Mouse (Mus musculus) spleen, adult 2 months (tissue): ENCODE measurements around the gene Mybpc2. TPM values are rescaled to one million over a fixed set of nuclear protein-coding genes. Genes with fewer than 3 reads are reported as not detected.

Source experiments
- DNase-seq, 2 experiments: peaks; one replicate each; pipeline versions ENCODE4 v3.0.0 to v3.0.0-alpha.2; 2012 to 2021; ENCODE audit warnings: low spot score in 2 of 2, low read depth in 1 of 2
- H3K27ac ChIP-seq: fragments of 200-500 bp; 2 replicates; pipeline ENCODE4 v1.5.1; 2012; ENCODE audit warnings: low read length, inconsistent platforms; ENCODE audit not compliant: insufficient read depth
- H3K27me3 ChIP-seq: fragments of 200-500 bp; 2 replicates; pipeline ENCODE4 v1.6.1; 2012; ENCODE audit warnings: mild to moderate bottlenecking, moderate library complexity, low read length, inconsistent platforms; ENCODE audit not compliant: control insufficient read depth, insufficient read depth
- H3K36me3 ChIP-seq: fragments of 200-500 bp; 2 replicates; pipeline ENCODE4 v1.6.1; 2012; ENCODE audit warnings: mild to moderate bottlenecking, low read length, inconsistent platforms; ENCODE audit not compliant: control insufficient read depth, insufficient read depth
- H3K4me1 ChIP-seq: fragments of 200-500 bp; 2 replicates; pipeline ENCODE4 v1.6.1; 2011; ENCODE audit warnings: inconsistent platforms; ENCODE audit not compliant: control insufficient read depth, insufficient read depth, insufficient read length
- H3K4me3 ChIP-seq: fragments of 200-500 bp; 2 replicates; pipeline ENCODE4 v1.5.1; 2011; ENCODE audit warnings: mild to moderate bottlenecking, inconsistent platforms; ENCODE audit not compliant: insufficient read depth, insufficient read length; ENCODE audit errors: extremely low read depth
- CTCF ChIP-seq: fragments of 200-500 bp; IDR thresholded peaks from 2 replicates; pipeline ENCODE4 v1.5.1; 2011; ENCODE audit warnings: mild to moderate bottlenecking, inconsistent platforms; ENCODE audit not compliant: insufficient read depth, insufficient read length, insufficient replicate concordance; ENCODE audit errors: extremely low read depth
- POLR2A ChIP-seq: fragments of 200-500 bp; IDR thresholded peaks from 2 replicates; pipeline ENCODE4 v1.6.1; 2011; ENCODE audit warnings: low read depth, low read length, inconsistent platforms
- WGBS: fragments of 180-500 bp; shearing (Covaris S2); methylation state at CpG from one replicate; pipeline ENCODE4 v1.1.7; 2018; 5-methylcytosine and 5-hydroxymethylcytosine counted together
- polyA plus RNA-seq: library from polyadenylated mRNA; depleted of rRNA; stranded (reverse); fragments of >200 nt; gene quantifications from 2 replicates; pipeline ENCODE4 v1.2.3, GENCODE M21; 2012

The Mybpc2 gene
- polyA plus RNA-seq, 1 experiment: 1.4 TPM

- Histone ChIP-seq H3K4me1 (no peaks in the 10 kb centered on the region; the same call in 1 of the 2 replicates), H3K27ac (no peak overlapping the region), H3K27me3 (no peaks in the 10 kb centered on the region), H3K4me3 (no peak overlapping the region), H3K36me3 (peaks cover 38% of the 10 kb centered on the region)
- TF ChIP-seq POLR2A: no peak
- DNase-seq: no peak
- 98% methylated on average over 5 of the region's 5 CpGs for WGBS
Measured at GRCm38 (mm10) chr7:44491391-44491790, 33.1 kb downstream of the Mybpc2 start.

- Histone ChIP-seq H3K27me3 (no peaks in the 10 kb centered on the region), H3K36me3 (peaks cover 38% of the 10 kb centered on the region), H3K27ac (no peak overlapping the region), H3K4me1 (no peaks in the 10 kb centered on the region), H3K4me3 (no peak overlapping the region)
- DNase-seq: peak in 1 of 2 experiments; percentile 2
- 61% methylated on average over 4 of the region's 4 CpGs for WGBS
- TF ChIP-seq CTCF (no peak), POLR2A (no peak)
Measured at GRCm38 (mm10) chr7:44490281-44490680, 34.2 kb downstream of the Mybpc2 start.

- TF ChIP-seq CTCF (no peak), POLR2A (no peak)
- H3K27ac ChIP-seq: no peak overlapping the region
- H3K27me3 ChIP-seq: no peaks in the 10 kb centered on the region
- 87% methylated on average over 8 of the region's 8 CpGs for WGBS
- H3K36me3 ChIP-seq: peaks cover 37% of the 10 kb centered on the region
- DNase-seq: peak in 1 of 2 experiments; percentile 3
- no peak overlapping the region for H3K4me3 ChIP-seq
- no peaks in the 10 kb centered on the region for H3K4me1 ChIP-seq
Measured at GRCm38 (mm10) chr7:44488545-44488944, 35.9 kb downstream of the Mybpc2 start.

- no peak for TF ChIP-seq POLR2A
- no peak for TF ChIP-seq CTCF
- H3K27ac ChIP-seq: no peak overlapping the region
- no peaks in the 10 kb centered on the region for H3K4me1 ChIP-seq
- WGBS: 95% methylated on average over 7 of the region's 7 CpGs
- DNase-seq: no peak
- H3K27me3 ChIP-seq: no peaks in the 10 kb centered on the region
- H3K36me3 ChIP-seq: peaks cover 33% of the 10 kb centered on the region
- H3K4me3 ChIP-seq: no peak overlapping the region
Measured at GRCm38 (mm10) chr7:44487936-44488335, 36.5 kb downstream of the Mybpc2 start.

- Histone ChIP-seq H3K36me3 (peaks cover 26% of the 10 kb centered on the region), H3K27me3 (no peaks in the 10 kb centered on the region), H3K4me3 (no peak overlapping the region), H3K27ac (no peak overlapping the region), H3K4me1 (no peaks in the 10 kb centered on the region)
- TF ChIP-seq POLR2A: no peak
- TF ChIP-seq CTCF: no peak
- peak in 1 of 2 experiments; percentile 2 for DNase-seq
- 88% methylated on average over 13 of the region's 13 CpGs for WGBS
Measured at GRCm38 (mm10) chr7:44486927-44487575, 37.4 kb downstream of the Mybpc2 start.

- Histone ChIP-seq H3K36me3 (peaks cover 12% of the 10 kb centered on the region), H3K4me3 (no peak overlapping the region), H3K27me3 (no peaks in the 10 kb centered on the region), H3K27ac (no peak overlapping the region), H3K4me1 (no peaks in the 10 kb centered on the region)
- DNase-seq: no peak
- TF ChIP-seq CTCF (no peak), POLR2A (no peak)
- 73% methylated on average over 7 of the region's 7 CpGs for WGBS
Measured at GRCm38 (mm10) chr7:44485572-44486195, 38.8 kb downstream of the Mybpc2 start.
